Mouse (Mus musculus) cerebellum, adult 2 months (tissue): ENCODE data around the gene Car5a. TPM values are rescaled to one million over a fixed set of nuclear protein-coding genes. Genes with fewer than 3 reads are reported as not detected.

Experiments used
- DNase-seq, 2 experiments: peaks; one replicate each; pipeline ENCODE4 v3.0.0; 2021
- H3K27ac ChIP-seq: fragments of 200-500 bp; 2 replicates; pipeline ENCODE4 v1.5.1; 2012; ENCODE audit warnings: low read length, control low read depth, inconsistent platforms; ENCODE audit not compliant: insufficient read depth
- H3K27me3 ChIP-seq: fragments of 200-500 bp; 2 replicates; pipeline ENCODE4 v1.6.1; 2012; ENCODE audit warnings: inconsistent platforms, mild to moderate bottlenecking, low read length, moderate library complexity; ENCODE audit not compliant: control insufficient read depth, insufficient read depth
- H3K4me1 ChIP-seq: fragments of 200-500 bp; 2 replicates; pipeline ENCODE4 v1.6.1; 2011; ENCODE audit warnings: low read length; ENCODE audit not compliant: control insufficient read depth, insufficient read depth
- H3K4me3 ChIP-seq: fragments of 200-500 bp; replicated peaks from 2 replicates; pipeline ENCODE3; 2011; ENCODE audit warnings: mild to moderate bottlenecking, low read depth, low read length, control low read depth; ENCODE audit not compliant: insufficient read depth
- CTCF ChIP-seq: fragments of 200-500 bp; IDR thresholded peaks from 2 replicates; pipeline ENCODE4 v1.5.1; 2011; ENCODE audit warnings: low read depth, mild to moderate bottlenecking, control low read depth, low read length, moderate library complexity, borderline replicate concordance; ENCODE audit not compliant: insufficient read depth
- POLR2A ChIP-seq: fragments of 200-500 bp; IDR thresholded peaks from 2 replicates; pipeline ENCODE4 v1.6.1; 2011; ENCODE audit warnings: low read length, control low read depth, borderline replicate concordance; ENCODE audit not compliant: insufficient read depth
- WGBS: fragments of 180-500 bp; shearing (Covaris S2); methylation state at CpG from one replicate; pipeline ENCODE4 v1.1.7; 2018; 5-methylcytosine and 5-hydroxymethylcytosine counted together
- polyA plus RNA-seq: library from polyadenylated mRNA; depleted of rRNA; stranded (reverse); fragments of >200 nt; gene quantifications from 2 replicates; pipeline ENCODE4 v1.2.3, GENCODE M21; 2012

Gene Car5a
- polyA plus RNA-seq, 1 experiment, result 0.59 TPM

DNA sequence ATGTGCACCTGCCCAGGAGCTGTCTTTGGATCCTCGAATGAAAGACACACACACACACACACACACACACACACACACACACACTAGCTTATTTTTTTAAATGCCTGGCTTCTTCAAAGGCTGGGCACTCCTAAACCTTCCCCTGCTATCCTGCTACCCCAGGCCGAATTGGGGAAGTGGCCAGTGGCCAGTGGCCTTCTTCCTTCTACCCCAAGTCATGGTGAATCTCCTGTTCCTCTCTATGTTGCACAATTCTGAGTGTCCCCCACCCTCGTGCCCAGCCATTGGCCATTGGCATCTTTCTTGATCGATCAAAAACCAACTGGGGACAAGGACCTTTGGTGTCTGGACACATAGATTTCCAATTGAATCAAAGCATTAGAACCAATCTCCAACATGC lies 14.7 kb downstream of the Car5a start:
- 85% methylated on average over 4 of the region's 4 CpGs for WGBS
- Histone ChIP-seq H3K4me1 (peaks cover 1% of the 10 kb centered on the region; the same call in 1 of the 2 replicates), H3K27me3 (no peaks in the 10 kb centered on the region), H3K4me3 (no peak overlapping the region), H3K27ac (no peak overlapping the region)
- TF ChIP-seq CTCF, result no peak
- TF ChIP-seq POLR2A, result no peak
- DNase-seq, result no peak

DNA sequence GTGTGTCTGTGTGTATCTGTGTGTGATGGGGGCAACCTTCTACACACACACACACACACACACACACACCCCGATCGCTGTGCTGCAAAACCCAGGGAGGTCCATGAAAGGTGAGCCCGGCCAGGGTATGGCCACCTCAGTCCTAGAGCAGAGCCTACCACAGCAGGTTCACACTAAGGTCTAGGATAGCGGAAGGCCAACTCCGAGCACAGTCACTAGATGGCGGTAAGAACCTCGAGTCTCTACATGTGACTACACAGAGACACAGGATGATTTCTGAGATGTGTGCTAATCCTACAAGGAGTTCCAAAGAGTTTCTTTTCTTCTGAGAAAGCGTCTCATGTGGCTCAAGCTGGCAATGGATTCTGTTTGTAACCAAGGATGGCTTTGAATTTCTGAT lies 17.4 kb downstream of the Car5a start:
- Histone ChIP-seq H3K27me3 (no peaks in the 10 kb centered on the region), H3K4me1 (no peaks in the 10 kb centered on the region), H3K27ac (no peak overlapping the region), H3K4me3 (no peak overlapping the region)
- WGBS, result 40% methylated on average over 8 of the region's 8 CpGs
- peak; percentile 44 to 53 for DNase-seq
- TF ChIP-seq POLR2A (no peak), CTCF (peak; percentile 66; the same call in 1 of the 2 replicates)

DNA sequence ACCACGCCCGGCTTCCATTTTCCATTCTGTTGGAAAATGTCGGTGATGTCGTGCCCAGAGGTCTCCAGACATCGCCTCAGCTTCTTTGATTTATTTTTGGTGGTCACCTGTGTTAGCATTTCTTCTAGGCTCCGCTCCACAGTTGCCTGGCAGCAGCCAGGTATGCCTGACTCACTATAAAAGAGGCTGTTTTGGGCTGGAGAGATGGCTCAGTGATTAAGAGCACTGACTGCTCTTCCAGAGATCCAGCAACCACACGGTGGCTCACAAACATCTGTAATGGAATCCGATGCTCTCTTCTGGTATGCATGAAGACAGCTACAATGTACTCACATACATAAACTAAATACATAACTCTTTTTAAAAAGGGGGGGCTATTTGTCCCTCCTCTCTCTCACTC lies 18.4 kb downstream of the Car5a start:
- H3K27ac ChIP-seq, result no peak overlapping the region
- 68% methylated on average over 8 of the region's 8 CpGs for WGBS
- DNase-seq, result no peak
- H3K4me3 ChIP-seq, result no peak overlapping the region
- H3K27me3 ChIP-seq, result no peaks in the 10 kb centered on the region
- TF ChIP-seq POLR2A, result no peak
- TF ChIP-seq CTCF, result no peak
- H3K4me1 ChIP-seq, result no peaks in the 10 kb centered on the region

DNA sequence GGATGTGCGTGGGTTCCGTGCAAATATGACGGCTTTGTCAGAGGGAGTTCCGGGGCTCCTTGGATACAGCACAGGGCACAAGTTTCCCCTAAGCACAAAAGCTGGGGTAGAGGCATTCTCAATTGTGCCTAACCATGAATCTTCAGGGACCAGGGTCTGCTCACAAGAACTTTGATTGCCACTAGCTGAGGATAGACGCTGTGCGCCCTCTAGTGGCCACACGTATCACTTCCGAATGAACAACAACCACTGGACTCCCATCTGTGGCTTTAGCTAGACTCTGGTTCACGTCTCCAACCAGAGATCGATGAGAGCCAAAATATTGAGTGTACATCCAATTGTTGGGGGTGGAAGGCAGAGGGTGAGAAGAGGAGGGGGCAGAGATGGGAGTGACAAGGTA lies 19.1 kb downstream of the Car5a start:
- no peak overlapping the region for H3K4me3 ChIP-seq
- TF ChIP-seq CTCF (peak; percentile 87), POLR2A (no peak)
- H3K27ac ChIP-seq, result no peak overlapping the region
- WGBS, result 24% methylated on average over 10 of the region's 10 CpGs
- peak; percentile 66 to 78 for DNase-seq
- H3K27me3 ChIP-seq, result no peaks in the 10 kb centered on the region
- no peaks in the 10 kb centered on the region for H3K4me1 ChIP-seq

DNA sequence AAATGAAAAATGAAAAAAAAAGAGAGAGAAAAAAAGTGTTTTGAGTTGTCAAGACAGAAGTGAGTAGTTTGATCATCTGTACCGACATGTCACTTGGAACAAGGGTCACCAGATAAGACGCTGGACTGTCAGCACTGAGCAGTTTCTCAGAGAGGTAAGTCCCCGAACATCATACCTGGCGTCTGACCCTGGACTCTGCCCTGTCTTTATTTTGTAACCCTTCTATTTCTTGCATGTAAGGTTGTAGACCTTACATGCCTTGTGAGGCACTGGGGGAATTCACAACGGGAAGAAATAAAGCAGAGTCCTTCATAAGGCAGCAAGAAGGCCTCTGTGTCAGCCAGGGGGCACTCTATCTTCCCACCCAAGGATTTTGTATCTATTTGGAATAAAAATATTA lies 20.0 kb downstream of the Car5a start:
- Histone ChIP-seq H3K4me3 (no peak overlapping the region), H3K27me3 (no peaks in the 10 kb centered on the region), H3K4me1 (no peaks in the 10 kb centered on the region), H3K27ac (no peak overlapping the region)
- TF ChIP-seq CTCF (no peak), POLR2A (no peak)
- no peak for DNase-seq
- 84% methylated on average over 5 of the region's 5 CpGs for WGBS

DNA sequence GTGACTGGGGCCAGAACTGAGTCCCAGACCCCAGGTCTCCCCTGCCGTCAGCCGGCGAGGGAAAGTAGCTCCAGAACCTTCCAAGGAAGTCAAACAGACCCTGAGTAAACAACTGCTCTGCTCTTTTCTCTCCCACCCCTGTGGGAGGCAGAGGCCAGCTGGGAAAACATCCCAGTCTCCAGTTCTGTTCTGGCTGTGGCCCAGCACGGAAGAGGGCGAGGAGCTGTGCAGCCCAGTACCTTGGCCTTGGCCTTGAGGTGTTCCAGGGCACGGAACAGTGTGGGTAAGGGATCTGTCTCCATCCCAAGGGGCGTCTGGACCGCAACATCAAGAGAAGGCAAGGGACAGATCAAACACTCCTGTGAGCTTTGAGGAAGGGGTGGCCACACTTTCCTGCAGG lies 22.6 kb downstream of the Car5a start:
- H3K4me1 ChIP-seq, result no peaks in the 10 kb centered on the region
- no peaks in the 10 kb centered on the region for H3K27me3 ChIP-seq
- H3K4me3 ChIP-seq, result no peak overlapping the region
- no peak overlapping the region for H3K27ac ChIP-seq
- 55% methylated on average over 8 of the region's 8 CpGs for WGBS
- no peak for DNase-seq
- no peak for TF ChIP-seq CTCF
- no peak for TF ChIP-seq POLR2A

DNA sequence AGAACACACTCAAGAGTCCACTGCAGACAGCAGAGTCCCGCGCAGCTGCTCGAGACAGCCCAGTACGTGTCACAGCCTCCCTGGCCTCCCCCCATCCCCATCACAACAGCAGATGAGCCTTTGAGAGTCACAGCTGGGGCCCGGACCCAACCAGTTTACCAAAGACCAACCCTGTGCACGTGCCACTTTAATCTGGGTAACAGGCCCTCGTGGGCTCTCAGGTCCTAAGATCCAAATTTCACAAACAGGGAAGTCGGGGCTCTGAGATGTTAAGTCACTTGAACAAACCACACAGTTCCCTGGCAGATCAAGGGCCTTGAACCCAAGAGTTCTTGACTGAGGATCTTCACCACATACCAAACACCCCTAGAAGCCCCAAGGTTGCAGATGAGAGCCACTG lies 23.1 kb downstream of the Car5a start:
- Histone ChIP-seq H3K27ac (no peak overlapping the region), H3K4me3 (no peak overlapping the region), H3K4me1 (no peaks in the 10 kb centered on the region), H3K27me3 (no peaks in the 10 kb centered on the region)
- TF ChIP-seq POLR2A (no peak), CTCF (no peak)
- 79% methylated on average over 8 of the region's 8 CpGs for WGBS
- no peak for DNase-seq

DNA sequence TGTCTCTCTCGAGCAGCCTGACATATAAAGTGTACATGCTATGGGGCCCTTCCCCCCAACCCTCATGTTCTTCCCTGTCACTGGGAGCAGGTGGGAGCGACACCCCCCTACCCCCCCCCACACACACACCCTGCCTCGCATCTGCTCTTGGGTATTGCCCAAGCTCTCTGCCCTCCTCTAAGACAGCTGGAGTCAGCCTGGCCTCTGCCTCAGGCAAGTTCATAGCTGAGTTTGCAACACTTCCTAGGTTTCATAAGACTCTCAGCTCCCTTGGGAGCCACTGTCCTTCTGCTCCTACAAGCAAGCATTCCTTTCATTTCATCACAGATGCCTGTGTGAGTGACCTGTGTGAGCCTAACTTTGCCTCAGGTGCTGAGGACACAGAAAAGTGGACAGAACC lies 25.0 kb downstream of the Car5a start:
- no peak for TF ChIP-seq CTCF
- TF ChIP-seq POLR2A, result no peak
- Histone ChIP-seq H3K27me3 (no peaks in the 10 kb centered on the region), H3K4me3 (no peak overlapping the region), H3K4me1 (no peaks in the 10 kb centered on the region), H3K27ac (no peak overlapping the region)
- WGBS, result 42% methylated on average over 3 of the region's 3 CpGs
- no peak for DNase-seq
